Mouse (Mus musculus) E14TG2a.4 (cell line): ENCODE data around the gene Als2.
A peak's percentile ranks its signal among the peaks of the same experiment; 100 is the strongest.

ENCODE experiments used
- H3K27me3 ChIP-seq: 2 replicates; pipeline ENCODE4 v1.6.1; 2014; ENCODE audit warnings: low read length, control low read depth; ENCODE audit not compliant: insufficient read depth
- H3K36me3 ChIP-seq: 2 replicates; pipeline ENCODE4 v1.6.1; 2014; ENCODE audit warnings: low read length, control low read depth; ENCODE audit not compliant: insufficient read depth
- H3K4me1 ChIP-seq: replicated peaks from 2 replicates; pipeline ENCODE4 v1.6.1; 2014; ENCODE audit warnings: low read depth, low read length, control low read depth
- H3K4me3 ChIP-seq: replicated peaks from 2 replicates; pipeline ENCODE4 v1.5.1; 2014; ENCODE audit warnings: mild to moderate bottlenecking, low read length
- H3K9me3 ChIP-seq: 2 replicates; pipeline ENCODE4 v1.6.1; 2014; ENCODE audit warnings: low read length, control low read depth
- CTCF ChIP-seq: conservative IDR thresholded peaks from 2 replicates; pipeline ENCODE4 v1.5.1; 2014; ENCODE audit warnings: low read length
- NANOG ChIP-seq: IDR thresholded peaks from 2 replicates; pipeline ENCODE4 v1.6.1; 2014; ENCODE audit warnings: borderline replicate concordance, low read length, mixed read lengths
- POU5F1 ChIP-seq: IDR thresholded peaks from 2 replicates; pipeline ENCODE4 v1.6.1; 2014; ENCODE audit warnings: low read length, borderline replicate concordance

Als2 gene

GRCm38 (mm10) chr1:59236856-59237441, at the start of gene Als2:
Gene Als2, minus strand, starts transcription at chr1:59237231.
- H3K9me3 ChIP-seq = no peaks in the 10 kb centered on the region; the same call in 1 of the 2 replicates
- no peaks in the 10 kb centered on the region for H3K27me3 ChIP-seq
- H3K4me1 ChIP-seq = peaks cover 14% of the 10 kb centered on the region; the same call in 1 of the 2 replicates
- TF ChIP-seq CTCF = no peak
- no peak for TF ChIP-seq POU5F1
- no peak for TF ChIP-seq NANOG
- peak within 1 kb of the TSS; percentile 92 for H3K4me3 ChIP-seq
- H3K36me3 ChIP-seq = no peaks in the 10 kb centered on the region

GRCm38 (mm10) chr1:59286316-59286850, 49.4 kb upstream of the Als2 start:
- 0 out of 2 replicates have a peak, but pooled peaks cover 2% of the 10 kb centered on the region for H3K27me3 ChIP-seq
- TF ChIP-seq POU5F1 = no peak
- peak; percentile 59 for TF ChIP-seq CTCF
- H3K9me3 ChIP-seq = no peaks in the 10 kb centered on the region
- H3K4me1 ChIP-seq = peaks cover 2% of the 10 kb centered on the region; the same call in 1 of the 2 replicates
- H3K36me3 ChIP-seq = no peaks in the 10 kb centered on the region
- H3K4me3 ChIP-seq = no peak overlapping the region

- H3K36me3 ChIP-seq = no peaks in the 10 kb centered on the region
- H3K4me1 ChIP-seq = peaks cover 2% of the 10 kb centered on the region; the same call in 1 of the 2 replicates
- TF ChIP-seq NANOG (no peak), CTCF (no peak), POU5F1 (no peak)
- no peaks in the 10 kb centered on the region for H3K9me3 ChIP-seq
- no peak overlapping the region for H3K4me3 ChIP-seq
- 0 out of 2 replicates have a peak, but pooled peaks cover 2% of the 10 kb centered on the region for H3K27me3 ChIP-seq
Observed at GRCm38 (mm10) chr1:59285880-59286279, 48.8 kb upstream of the Als2 start.

GRCm38 (mm10) chr1:59272189-59272588, 35.2 kb upstream of the Als2 start:
- H3K4me1 ChIP-seq = peaks cover 34% of the 10 kb centered on the region
- TF ChIP-seq CTCF (no peak), POU5F1 (no peak), NANOG (no peak)
- H3K4me3 ChIP-seq = no peak overlapping the region
- H3K9me3 ChIP-seq = no peaks in the 10 kb centered on the region
- peaks cover 2% of the 10 kb centered on the region; the same call in 1 of the 2 replicates for H3K27me3 ChIP-seq
- no peaks in the 10 kb centered on the region for H3K36me3 ChIP-seq

GRCm38 (mm10) chr1:59269951-59270689, 33.1 kb upstream of the Als2 start:
- no peaks in the 10 kb centered on the region for H3K9me3 ChIP-seq
- TF ChIP-seq CTCF (no peak), NANOG (no peak), POU5F1 (no peak)
- peaks cover 2% of the 10 kb centered on the region; the same call in 1 of the 2 replicates for H3K27me3 ChIP-seq
- no peak overlapping the region for H3K4me3 ChIP-seq
- H3K4me1 ChIP-seq = peaks cover 48% of the 10 kb centered on the region
- H3K36me3 ChIP-seq = no peaks in the 10 kb centered on the region

- Histone ChIP-seq H3K27me3 (peaks cover 2% of the 10 kb centered on the region; the same call in 1 of the 2 replicates), H3K4me1 (peaks cover 50% of the 10 kb centered on the region), H3K9me3 (no peaks in the 10 kb centered on the region), H3K36me3 (no peaks in the 10 kb centered on the region), H3K4me3 (no peak overlapping the region)
- TF ChIP-seq NANOG (no peak), CTCF (no peak), POU5F1 (no peak)
Observed at GRCm38 (mm10) chr1:59269466-59269865, 32.4 kb upstream of the Als2 start.

- no peaks in the 10 kb centered on the region for H3K36me3 ChIP-seq
- H3K27me3 ChIP-seq = peaks cover 2% of the 10 kb centered on the region; the same call in 1 of the 2 replicates
- peaks cover 56% of the 10 kb centered on the region for H3K4me1 ChIP-seq
- TF ChIP-seq CTCF = no peak
- no peak for TF ChIP-seq NANOG
- no peak for TF ChIP-seq POU5F1
- H3K4me3 ChIP-seq = no peak overlapping the region
- no peaks in the 10 kb centered on the region for H3K9me3 ChIP-seq
Observed at GRCm38 (mm10) chr1:59268931-59269330, 31.9 kb upstream of the Als2 start.

- Histone ChIP-seq H3K4me1 (peaks cover 58% of the 10 kb centered on the region), H3K27me3 (no peaks in the 10 kb centered on the region), H3K36me3 (no peaks in the 10 kb centered on the region), H3K4me3 (no peak overlapping the region), H3K9me3 (no peaks in the 10 kb centered on the region)
- TF ChIP-seq POU5F1 = no peak
- no peak for TF ChIP-seq CTCF
- TF ChIP-seq NANOG = no peak
Observed at GRCm38 (mm10) chr1:59257736-59258135, 20.7 kb upstream of the Als2 start.
